Mouse (Mus musculus) embryonic facial prominence, embryonic 12.5 days (tissue): ENCODE measurements around the gene Zfp672. TPM values are rescaled to one million over a fixed set of nuclear protein-coding genes. Genes with fewer than 3 reads are reported as not detected.

Experiments used
- ATAC-seq: fragments of 200-750 bp; cut with Nextera tagmentation; 2 replicates; pipeline ENCODE4 v1.8.0; 2017; ENCODE audit not compliant: insufficient number of reproducible peaks, insufficient read depth, low FRiP score, low TSS enrichment
- H3K27ac ChIP-seq: fragments of 300-500 bp; sonication (generic); 2 replicates; pipeline ENCODE4 v1.5.1; 2016; ENCODE audit warnings: mild to moderate bottlenecking
- H3K27me3 ChIP-seq: fragments of 300-500 bp; sonication (generic); 2 replicates; pipeline ENCODE4 v1.6.1; 2016; ENCODE audit warnings: mild to moderate bottlenecking, moderate library complexity
- H3K36me3 ChIP-seq: fragments of 300-500 bp; sonication (generic); 2 replicates; pipeline ENCODE4 v1.6.1; 2016; ENCODE audit warnings: mild to moderate bottlenecking
- H3K4me1 ChIP-seq: fragments of 300-500 bp; sonication (generic); 2 replicates; pipeline ENCODE4 v1.6.1; 2016
- H3K4me2 ChIP-seq: fragments of 300-500 bp; sonication (generic); replicated peaks from 2 replicates; pipeline ENCODE4 v1.6.1; 2016; ENCODE audit warnings: mild to moderate bottlenecking, moderate library complexity
- H3K4me3 ChIP-seq: fragments of 300-500 bp; sonication (generic); 2 replicates; pipeline ENCODE4 v1.5.1; 2016; ENCODE audit warnings: mild to moderate bottlenecking
- H3K9ac ChIP-seq: fragments of 300-500 bp; sonication (generic); 2 replicates; pipeline ENCODE4 v1.6.1; 2016; ENCODE audit warnings: mild to moderate bottlenecking, moderate library complexity
- H3K9me3 ChIP-seq: fragments of 300-500 bp; sonication (generic); 2 replicates; pipeline ENCODE4 v1.6.1; 2016; ENCODE audit warnings: mild to moderate bottlenecking, moderate library complexity
- WGBS: fragments of 180-500 bp; shearing (Covaris S2); methylation state at CpG from one replicate; pipeline ENCODE4 v1.1.7; 2016; 5-methylcytosine and 5-hydroxymethylcytosine counted together
- polyA plus RNA-seq: library from polyadenylated mRNA; unstranded; fragments of >200 nt; fragmentation: Nextera tagmentation; extraction: Ambion mirVana; gene quantifications from 2 replicates; pipeline ENCODE4 v1.2.1, GENCODE M21; 2016

Zfp672 gene
- polyA plus RNA-seq, 1 experiment from 2014 or later: 38.7 TPM

GRCm38 (mm10) chr11:58354476-58354875 is 24.3 kb upstream of the Zfp672 start:
- 64% methylated on average over 10 of the region's 10 CpGs for WGBS
- ATAC-seq: no peak
- Histone ChIP-seq H3K27ac (no peak overlapping the region), H3K4me1 (0 out of 2 replicates have a peak, but pooled peaks cover 2% of the 10 kb centered on the region), H3K4me3 (no peak overlapping the region), H3K4me2 (no peak overlapping the region), H3K9me3 (no peaks in the 10 kb centered on the region), H3K36me3 (no peaks in the 10 kb centered on the region), H3K9ac (no peak overlapping the region), H3K27me3 (no peaks in the 10 kb centered on the region)

GRCm38 (mm10) chr11:58353709-58354108 is 23.6 kb upstream of the Zfp672 start:
- H3K9ac ChIP-seq: no peak overlapping the region
- no peak overlapping the region for H3K4me3 ChIP-seq
- H3K4me1 ChIP-seq: 0 out of 2 replicates have a peak, but pooled peaks cover 2% of the 10 kb centered on the region
- no peak overlapping the region for H3K27ac ChIP-seq
- no peak overlapping the region for H3K4me2 ChIP-seq
- ATAC-seq: no peak
- 76% methylated on average over 3 of the region's 3 CpGs for WGBS
- H3K9me3 ChIP-seq: no peaks in the 10 kb centered on the region
- no peaks in the 10 kb centered on the region for H3K27me3 ChIP-seq
- no peaks in the 10 kb centered on the region for H3K36me3 ChIP-seq

GRCm38 (mm10) chr11:58352681-58353548 is 22.8 kb upstream of the Zfp672 start:
- no peak for ATAC-seq
- H3K27ac ChIP-seq: no peak overlapping the region
- no peaks in the 10 kb centered on the region for H3K36me3 ChIP-seq
- WGBS: 66% methylated on average over 7 of the region's 7 CpGs
- H3K4me3 ChIP-seq: no peak overlapping the region
- no peak overlapping the region for H3K4me2 ChIP-seq
- no peaks in the 10 kb centered on the region for H3K27me3 ChIP-seq
- 0 out of 2 replicates have a peak, but pooled peaks cover 2% of the 10 kb centered on the region for H3K4me1 ChIP-seq
- no peaks in the 10 kb centered on the region for H3K9me3 ChIP-seq
- H3K9ac ChIP-seq: no peak overlapping the region

- H3K9me3 ChIP-seq: no peaks in the 10 kb centered on the region
- H3K27ac ChIP-seq: no peak overlapping the region
- ATAC-seq: no peak
- 0 out of 2 replicates have a peak, but pooled peaks cover 2% of the 10 kb centered on the region for H3K4me1 ChIP-seq
- H3K27me3 ChIP-seq: no peaks in the 10 kb centered on the region
- H3K4me3 ChIP-seq: no peak overlapping the region
- no peak overlapping the region for H3K4me2 ChIP-seq
- H3K36me3 ChIP-seq: peaks cover 13% of the 10 kb centered on the region
- no peak overlapping the region for H3K9ac ChIP-seq
- WGBS: 86% methylated on average over 5 of the region's 5 CpGs
These were observed 21.0 kb upstream of the Zfp672 start for GRCm38 (mm10) chr11:58351179-58351578.

- no peak overlapping the region for H3K27ac ChIP-seq
- H3K4me1 ChIP-seq: 0 out of 2 replicates have a peak, but pooled peaks cover 2% of the 10 kb centered on the region
- no peaks in the 10 kb centered on the region for H3K27me3 ChIP-seq
- H3K9ac ChIP-seq: no peak overlapping the region
- WGBS: 70% methylated on average over 4 of the region's 4 CpGs
- no peak overlapping the region for H3K4me2 ChIP-seq
- no peak overlapping the region for H3K4me3 ChIP-seq
- no peaks in the 10 kb centered on the region for H3K9me3 ChIP-seq
- no peak for ATAC-seq
- H3K36me3 ChIP-seq: peaks cover 18% of the 10 kb centered on the region
These were observed 20.5 kb upstream of the Zfp672 start for GRCm38 (mm10) chr11:58350628-58351027.

- no peak overlapping the region for H3K9ac ChIP-seq
- H3K9me3 ChIP-seq: no peaks in the 10 kb centered on the region
- WGBS: 93% methylated on average over 4 of the region's 4 CpGs
- no peak overlapping the region for H3K4me2 ChIP-seq
- no peaks in the 10 kb centered on the region for H3K27me3 ChIP-seq
- no peaks in the 10 kb centered on the region for H3K4me1 ChIP-seq
- no peak overlapping the region for H3K4me3 ChIP-seq
- ATAC-seq: no peak
- no peak overlapping the region for H3K27ac ChIP-seq
- peaks cover 43% of the 10 kb centered on the region for H3K36me3 ChIP-seq
These were observed 16.6 kb upstream of the Zfp672 start for GRCm38 (mm10) chr11:58346745-58347144.

GRCm38 (mm10) chr11:58334746-58335145 is 4.6 kb upstream of the Zfp672 start:
- Histone ChIP-seq H3K27ac (no peak overlapping the region), H3K9me3 (no peaks in the 10 kb centered on the region), H3K4me2 (no peak overlapping the region), H3K4me1 (peaks cover 17% of the 10 kb centered on the region), H3K9ac (no peak overlapping the region), H3K27me3 (no peaks in the 10 kb centered on the region), H3K36me3 (peaks cover 41% of the 10 kb centered on the region), H3K4me3 (no peak overlapping the region)
- no peak for ATAC-seq
- WGBS: 80% methylated on average over 3 of the region's 3 CpGs

- H3K36me3 ChIP-seq: peaks cover 31% of the 10 kb centered on the region
- peaks cover 25% of the 10 kb centered on the region for H3K4me1 ChIP-seq
- H3K27ac ChIP-seq: no peak overlapping the region
- no peaks in the 10 kb centered on the region for H3K27me3 ChIP-seq
- H3K4me2 ChIP-seq: peak overlapping the region; percentile 95
- peak overlapping the region; percentile 79 for H3K4me3 ChIP-seq
- 82% methylated on average over 6 of the region's 6 CpGs for WGBS
- peak overlapping the region; percentile 83 for H3K9ac ChIP-seq
- ATAC-seq: no peak
- H3K9me3 ChIP-seq: no peaks in the 10 kb centered on the region
These were observed 1.4 kb upstream of the Zfp672 start for GRCm38 (mm10) chr11:58331546-58331945.

- 18% methylated on average over 10 of the region's 10 CpGs for WGBS
- Histone ChIP-seq H3K9ac (peak overlapping the region; percentile 83), H3K4me2 (peak overlapping the region; percentile 95), H3K36me3 (peaks cover 27% of the 10 kb centered on the region), H3K27ac (no peak overlapping the region), H3K9me3 (no peaks in the 10 kb centered on the region), H3K4me3 (peak overlapping the region; percentile 79), H3K27me3 (no peaks in the 10 kb centered on the region), H3K4me1 (peaks cover 25% of the 10 kb centered on the region)
- ATAC-seq: no peak
These were observed 983 bp upstream of the Zfp672 start for GRCm38 (mm10) chr11:58331149-58331495.

GRCm38 (mm10) chr11:58329906-58330275 is 248 bp downstream of the Zfp672 start:
- peaks cover 25% of the 10 kb centered on the region for H3K4me1 ChIP-seq
- H3K27ac ChIP-seq: peak overlapping the region; percentile 63
- ATAC-seq: no peak; the same call in 1 of the 2 replicates
- H3K9me3 ChIP-seq: no peaks in the 10 kb centered on the region
- no peaks in the 10 kb centered on the region for H3K27me3 ChIP-seq
- H3K4me2 ChIP-seq: peak overlapping the region; percentile 95
- peaks cover 22% of the 10 kb centered on the region for H3K36me3 ChIP-seq
- peak overlapping the region; percentile 83 for H3K9ac ChIP-seq
- H3K4me3 ChIP-seq: peak overlapping the region; percentile 79
- under 1% methylated on average over 21 of the region's 21 CpGs for WGBS

- H3K27me3 ChIP-seq: no peaks in the 10 kb centered on the region
- H3K4me2 ChIP-seq: no peak overlapping the region
- no peak overlapping the region for H3K9ac ChIP-seq
- no peak overlapping the region for H3K27ac ChIP-seq
- peaks cover 14% of the 10 kb centered on the region for H3K36me3 ChIP-seq
- WGBS: 95% methylated on average over 3 of the region's 3 CpGs
- H3K4me3 ChIP-seq: no peak overlapping the region
- no peaks in the 10 kb centered on the region for H3K9me3 ChIP-seq
- H3K4me1 ChIP-seq: peaks cover 29% of the 10 kb centered on the region
- ATAC-seq: no peak
These were observed 3.4 kb downstream of the Zfp672 start for GRCm38 (mm10) chr11:58326781-58327180.

GRCm38 (mm10) chr11:58324614-58325229 is 5.4 kb downstream of the Zfp672 start:
- Histone ChIP-seq H3K9ac (no peak overlapping the region), H3K27ac (no peak overlapping the region), H3K4me1 (peaks cover 25% of the 10 kb centered on the region), H3K9me3 (no peaks in the 10 kb centered on the region), H3K36me3 (peaks cover 18% of the 10 kb centered on the region), H3K27me3 (no peaks in the 10 kb centered on the region), H3K4me3 (no peak overlapping the region), H3K4me2 (no peak overlapping the region)
- no peak for ATAC-seq
- WGBS: 78% methylated on average over 3 of the region's 3 CpGs
